Mouse (Mus musculus): ENCODE data around the gene Tsnax.

GRCm38 (mm10) chr8:125069304-125069703 lies 56.5 kb downstream of the Tsnax start:
- no peak for TF ChIP-seq POLR2A (IDR thresholded peaks at IDR 0.05; ENCODE audit: low read depth, low read length)
- TF ChIP-seq CTCF (IDR thresholded peaks at IDR 0.05; ENCODE audit: extremely low read depth, insufficient read depth, insufficient read length, insufficient replicate concordance) = no peak
